Mouse (Mus musculus) erythroblast, embryonic 14.5 days (primary cell): Measurements from ENCODE around the gene Rpain. TPM values are rescaled to one million over a fixed set of nuclear protein-coding genes. Genes with fewer than 3 reads are reported as not detected.

ENCODE experiments used
- H3K27me3 ChIP-seq: 2 replicates; pipeline ENCODE4 v1.6.1; 2012; ENCODE audit warnings: inconsistent platforms; ENCODE audit not compliant: control insufficient read depth
- H3K36me3 ChIP-seq: 2 replicates; pipeline ENCODE4 v1.6.1; 2012; ENCODE audit warnings: mild to moderate bottlenecking, inconsistent platforms; ENCODE audit not compliant: control insufficient read depth
- H3K4me1 ChIP-seq: 2 replicates; pipeline ENCODE4 v1.6.1; 2012; ENCODE audit warnings: inconsistent platforms; ENCODE audit not compliant: control insufficient read depth
- H3K4me3 ChIP-seq: replicated peaks from 2 replicates; pipeline ENCODE3; 2012; ENCODE audit warnings: moderate library complexity, mild to moderate bottlenecking, inconsistent platforms
- H3K9me3 ChIP-seq: 2 replicates; pipeline ENCODE4 v1.6.1; 2012; ENCODE audit warnings: low read length, inconsistent platforms, mixed read lengths; ENCODE audit not compliant: control insufficient read depth
- GATA1 ChIP-seq: IDR thresholded peaks from 2 replicates; pipeline ENCODE4 v1.6.1; 2012; ENCODE audit warnings: low read length, inconsistent platforms, mixed read lengths
- TAL1 ChIP-seq: IDR thresholded peaks from 3 replicates; pipeline ENCODE4 v1.6.1; 2012; ENCODE audit warnings: low read length, inconsistent platforms, mixed read lengths
- polyA plus RNA-seq: library from polyadenylated mRNA; stranded (reverse); fragments of >175 nt; gene quantifications from 2 replicates; pipeline ENCODE4 v1.2.3, GENCODE M21; 2012

Rpain gene
- polyA plus RNA-seq, 1 experiment = 2.4 TPM

GRCm38 (mm10) chr11:70980751-70981510, 10.9 kb downstream of the Rpain start:
- H3K4me1 ChIP-seq = peaks cover 45% of the 10 kb centered on the region
- H3K4me3 ChIP-seq = peak overlapping the region; percentile 91
- no peaks in the 10 kb centered on the region for H3K27me3 ChIP-seq
- H3K9me3 ChIP-seq = no peaks in the 10 kb centered on the region
- no peak for TF ChIP-seq GATA1
- no peak for TF ChIP-seq TAL1
- H3K36me3 ChIP-seq = peaks cover 68% of the 10 kb centered on the region

- TF ChIP-seq GATA1 = no peak
- TF ChIP-seq TAL1 = no peak
- no peaks in the 10 kb centered on the region for H3K9me3 ChIP-seq
- peak overlapping the region; percentile 91 for H3K4me3 ChIP-seq
- no peaks in the 10 kb centered on the region for H3K27me3 ChIP-seq
- peaks cover 41% of the 10 kb centered on the region for H3K4me1 ChIP-seq
- peaks cover 68% of the 10 kb centered on the region for H3K36me3 ChIP-seq
Measured at GRCm38 (mm10) chr11:70982030-70982429, 12.0 kb downstream of the Rpain start.

GRCm38 (mm10) chr11:70982557-70983228, 12.7 kb downstream of the Rpain start, which contains the start of gene C1qbp:
TSS of gene C1qbp (minus strand) at chr11:70983026.
- Histone ChIP-seq H3K4me1 (peaks cover 42% of the 10 kb centered on the region), H3K9me3 (no peaks in the 10 kb centered on the region), H3K4me3 (peak within 1 kb of the TSS; percentile 91), H3K27me3 (no peaks in the 10 kb centered on the region), H3K36me3 (peaks cover 68% of the 10 kb centered on the region)
- TF ChIP-seq TAL1 = no peak
- no peak for TF ChIP-seq GATA1

GRCm38 (mm10) chr11:71001167-71001566, 31.2 kb downstream of the Rpain start:
- TF ChIP-seq GATA1 = no peak
- TF ChIP-seq TAL1 = no peak
- H3K4me1 ChIP-seq = peaks cover 29% of the 10 kb centered on the region

GRCm38 (mm10) chr11:71003611-71004315, 33.8 kb downstream of the Rpain start:
- Histone ChIP-seq H3K36me3 (peaks cover 36% of the 10 kb centered on the region), H3K27me3 (no peaks in the 10 kb centered on the region), H3K4me3 (peak overlapping the region; percentile 90), H3K9me3 (no peaks in the 10 kb centered on the region), H3K4me1 (peaks cover 29% of the 10 kb centered on the region)
- TF ChIP-seq TAL1 (no peak), GATA1 (no peak)

More at GRCm38 (mm10) chr11:71001167-71001566, 31.2 kb downstream of the Rpain start:
- H3K27me3 ChIP-seq = no peaks in the 10 kb centered on the region
- H3K4me3 ChIP-seq = no peak overlapping the region
- peaks cover 42% of the 10 kb centered on the region for H3K36me3 ChIP-seq
- H3K9me3 ChIP-seq = no peaks in the 10 kb centered on the region

GRCm38 (mm10) chr11:71004316-71004773, 34.3 kb downstream of the Rpain start, which contains the start of gene Dhx33:
TSS of gene Dhx33 (minus strand) at chr11:71004437.
- Histone ChIP-seq H3K9me3 (no peaks in the 10 kb centered on the region), H3K4me1 (peaks cover 34% of the 10 kb centered on the region), H3K36me3 (peaks cover 38% of the 10 kb centered on the region), H3K27me3 (no peaks in the 10 kb centered on the region), H3K4me3 (peak within 1 kb of the TSS; percentile 90)
- no peak for TF ChIP-seq GATA1
- TF ChIP-seq TAL1 = no peak

GRCm38 (mm10) chr11:71005046-71005445, 35.0 kb downstream of the Rpain start:
- H3K27me3 ChIP-seq = no peaks in the 10 kb centered on the region
- TF ChIP-seq GATA1 (no peak), TAL1 (no peak)
- peaks cover 38% of the 10 kb centered on the region for H3K36me3 ChIP-seq
- peaks cover 34% of the 10 kb centered on the region for H3K4me1 ChIP-seq
- peak overlapping the region; percentile 90 for H3K4me3 ChIP-seq
- no peaks in the 10 kb centered on the region for H3K9me3 ChIP-seq

GRCm38 (mm10) chr11:71007026-71007425, 37.0 kb downstream of the Rpain start:
- Histone ChIP-seq H3K27me3 (no peaks in the 10 kb centered on the region), H3K9me3 (no peaks in the 10 kb centered on the region), H3K4me1 (peaks cover 32% of the 10 kb centered on the region), H3K36me3 (peaks cover 47% of the 10 kb centered on the region), H3K4me3 (no peak overlapping the region)
- TF ChIP-seq GATA1 = no peak
- TF ChIP-seq TAL1 = no peak

GRCm38 (mm10) chr11:71007831-71008230, 37.8 kb downstream of the Rpain start:
- peaks cover 55% of the 10 kb centered on the region for H3K36me3 ChIP-seq

More at GRCm38 (mm10) chr11:71007831-71008230, 37.8 kb downstream of the Rpain start:
- no peak for TF ChIP-seq TAL1
- TF ChIP-seq GATA1 = no peak
- Histone ChIP-seq H3K27me3 (no peaks in the 10 kb centered on the region), H3K9me3 (no peaks in the 10 kb centered on the region), H3K4me1 (peaks cover 25% of the 10 kb centered on the region), H3K4me3 (no peak overlapping the region)
